Mouse (Mus musculus) kidney, adult 10 weeks (tissue): Measurements from ENCODE around the gene Ptx3. TPM values are rescaled to one million over a fixed set of nuclear protein-coding genes. Genes with fewer than 3 reads are reported as not detected.

Source experiments
- polyA plus RNA-seq: library from polyadenylated mRNA; stranded (reverse); fragments of 350-450 nt; fragmentation: Illumina TruSeq; extraction: RNeasy Lipid Tissue Mini Kit (QIAGEN cat#74804); gene quantifications from one replicate; pipeline ENCODE4 v1.2.3, GENCODE M21; 2014; ENCODE audit warnings: low read depth, low replicate concordance

Ptx3 gene
- polyA plus RNA-seq, result 0.32 TPM

GRCm38 (mm10) chr3:66219655-66220191 lies at the start of gene Ptx3:
TSS of gene Ptx3 (plus strand) at chr3:66219910.

Other genes starting within 250 kb of the Ptx3 start
- gene Veph1, start 76.9 kb downstream of the Ptx3 start, polyA plus RNA-seq, result 36.1 TPM